Mouse (Mus musculus): ENCODE results near the gene Kit. TPM values are rescaled to one million over a fixed set of nuclear protein-coding genes. Genes with fewer than 3 reads are reported as not detected.

The Kit gene
- polyA plus RNA-seq, 1 experiment from 2014 or later = 51.3 TPM

DNA sequence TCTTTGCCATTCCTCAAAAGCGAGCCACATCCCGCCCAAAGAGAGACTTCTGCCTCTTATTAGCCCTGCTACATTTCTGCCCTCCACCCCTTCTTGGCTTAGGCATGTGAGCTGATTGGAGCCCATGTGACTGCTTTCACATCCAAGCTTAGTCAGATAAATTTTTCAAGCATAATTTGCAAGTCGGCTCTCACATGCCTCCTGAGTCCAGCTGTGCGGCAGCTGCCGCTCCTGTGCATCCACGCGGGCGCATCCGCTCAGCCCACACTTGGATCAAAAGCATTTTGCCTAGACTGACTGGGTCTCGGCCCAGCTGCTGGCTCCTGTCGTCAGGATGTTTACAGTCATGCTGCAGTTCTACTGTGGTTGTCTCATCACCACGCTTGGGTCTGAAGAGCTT is 126.9 kb downstream of the Kit start:
- Histone ChIP-seq H3K4me1 (ENCODE audit: control insufficient read depth, insufficient read depth, low read length) (no peaks in the 10 kb centered on the region), H3K36me3 (ENCODE audit: control insufficient read depth, insufficient read depth, low read length) (no peaks in the 10 kb centered on the region), H3K27me3 (ENCODE audit: control insufficient read depth, insufficient read depth, low read length) (no peaks in the 10 kb centered on the region), H3K4me3 (ENCODE audit: low read depth, low read length) (no peak overlapping the region), H3K9me3 (ENCODE audit: control insufficient read depth, low read length) (no peaks in the 10 kb centered on the region), H3K27ac (ENCODE audit: low read depth, low read length) (no peak overlapping the region), H3K4me2 (ENCODE audit: low read depth, low read length) (no peak overlapping the region), H3K9ac (replicated peaks; ENCODE audit: low read depth, low read length) (no peak overlapping the region)
- 77% methylated on average over 12 of the region's 12 CpGs for WGBS
- no peak for ATAC-seq (ENCODE audit: low read depth)

DNA sequence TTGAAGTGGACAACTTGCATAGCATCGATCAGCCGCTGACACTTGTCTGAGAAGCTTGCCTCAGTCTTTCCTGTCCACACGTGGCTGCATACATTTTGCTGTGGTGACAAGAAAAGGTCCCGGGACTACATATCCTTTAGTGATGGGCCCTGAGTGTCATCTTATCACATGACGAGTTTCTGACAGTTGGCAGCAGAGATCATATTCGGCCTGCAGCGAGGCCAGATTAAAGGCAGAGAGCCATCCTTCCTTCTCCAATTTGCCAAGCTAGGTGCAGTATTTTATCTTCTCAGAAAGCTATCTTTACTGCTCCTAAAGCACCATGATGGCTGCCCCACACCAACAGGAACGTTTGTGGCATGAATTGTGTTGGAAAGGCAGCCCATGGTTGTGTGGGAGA is 127.4 kb downstream of the Kit start:
- 94% methylated on average over 8 of the region's 8 CpGs for WGBS
- H3K27ac ChIP-seq (ENCODE audit: low read depth, low read length) = no peak overlapping the region
- no peak overlapping the region for H3K9ac ChIP-seq (replicated peaks; ENCODE audit: low read depth, low read length)
- H3K9me3 ChIP-seq (ENCODE audit: control insufficient read depth, low read length) = no peaks in the 10 kb centered on the region
- ATAC-seq (ENCODE audit: low read depth) = no peak
- no peaks in the 10 kb centered on the region for H3K27me3 ChIP-seq (ENCODE audit: control insufficient read depth, insufficient read depth, low read length)
- H3K4me1 ChIP-seq (ENCODE audit: control insufficient read depth, insufficient read depth, low read length) = no peaks in the 10 kb centered on the region
- H3K4me2 ChIP-seq (ENCODE audit: low read depth, low read length) = no peak overlapping the region
- H3K4me3 ChIP-seq (ENCODE audit: low read depth, low read length) = no peak overlapping the region
- no peaks in the 10 kb centered on the region for H3K36me3 ChIP-seq (ENCODE audit: control insufficient read depth, insufficient read depth, low read length)

DNA sequence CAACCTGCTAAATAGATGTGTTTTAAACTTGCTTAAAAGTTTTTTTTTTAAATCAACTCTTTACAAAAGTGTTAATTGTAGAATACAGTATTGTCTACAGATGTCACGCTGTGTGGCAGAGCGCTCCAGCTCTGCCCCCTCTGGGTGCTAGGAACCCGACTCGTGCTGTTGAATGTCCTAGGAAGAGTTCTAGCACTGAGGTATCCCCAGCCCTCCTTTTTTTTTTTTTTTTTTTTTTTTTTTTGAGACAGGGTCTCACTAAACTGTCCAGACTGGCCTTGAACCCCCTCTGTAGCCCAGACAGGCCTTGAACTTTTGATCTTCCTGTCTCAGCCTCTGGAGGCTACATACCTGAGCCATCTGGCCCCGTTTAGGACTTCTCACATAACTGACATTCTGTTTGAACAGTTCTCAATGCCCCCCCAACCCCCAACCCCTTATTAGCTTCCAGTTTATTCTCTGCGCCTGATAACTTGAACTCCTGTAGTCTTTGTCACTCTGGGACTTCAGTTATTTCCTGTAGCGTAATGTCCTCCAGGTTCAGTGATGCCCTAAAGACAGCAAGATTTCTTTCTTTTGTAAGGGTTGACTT is 130.0 kb downstream of the Kit start:
- Histone ChIP-seq H3K4me3 (ENCODE audit: low read depth, low read length) (no peak overlapping the region), H3K27ac (ENCODE audit: low read depth, low read length) (no peak overlapping the region), H3K27me3 (ENCODE audit: control insufficient read depth, insufficient read depth, low read length) (no peaks in the 10 kb centered on the region), H3K36me3 (ENCODE audit: control insufficient read depth, insufficient read depth, low read length) (no peaks in the 10 kb centered on the region), H3K9ac (replicated peaks; ENCODE audit: low read depth, low read length) (no peak overlapping the region), H3K4me1 (ENCODE audit: control insufficient read depth, insufficient read depth, low read length) (no peaks in the 10 kb centered on the region), H3K9me3 (ENCODE audit: control insufficient read depth, low read length) (no peaks in the 10 kb centered on the region), H3K4me2 (ENCODE audit: low read depth, low read length) (no peak overlapping the region)
- WGBS = 86% methylated on average over 7 of the region's 7 CpGs
- no peak for ATAC-seq (ENCODE audit: low read depth)

DNA sequence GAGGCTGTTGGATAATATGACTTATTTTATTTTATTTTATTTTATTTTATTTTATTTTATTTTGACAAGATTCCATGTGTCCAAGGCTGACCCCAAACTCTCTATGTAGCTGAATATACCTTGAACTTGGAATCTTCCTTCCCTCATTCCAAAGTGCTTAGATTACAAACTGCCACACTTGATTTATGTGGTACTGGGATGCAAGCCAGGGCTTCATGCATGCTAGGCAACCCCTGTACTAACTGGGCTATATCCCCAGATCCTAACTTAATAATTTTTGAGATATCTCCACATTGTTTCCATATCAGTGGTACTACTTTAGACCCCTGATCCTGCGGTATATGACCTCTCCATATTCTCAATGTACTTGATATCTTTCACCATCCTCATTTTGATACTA is 130.7 kb downstream of the Kit start:
- no peak overlapping the region for H3K4me3 ChIP-seq (ENCODE audit: low read depth, low read length)
- H3K9ac ChIP-seq (replicated peaks; ENCODE audit: low read depth, low read length) = no peak overlapping the region
- no peaks in the 10 kb centered on the region for H3K36me3 ChIP-seq (ENCODE audit: control insufficient read depth, insufficient read depth, low read length)
- WGBS = 95% methylated on average over 1 of the region's 1 CpGs
- no peaks in the 10 kb centered on the region for H3K27me3 ChIP-seq (ENCODE audit: control insufficient read depth, insufficient read depth, low read length)
- no peaks in the 10 kb centered on the region for H3K9me3 ChIP-seq (ENCODE audit: control insufficient read depth, low read length)
- H3K4me1 ChIP-seq (ENCODE audit: control insufficient read depth, insufficient read depth, low read length) = no peaks in the 10 kb centered on the region
- H3K27ac ChIP-seq (ENCODE audit: low read depth, low read length) = no peak overlapping the region
- H3K4me2 ChIP-seq (ENCODE audit: low read depth, low read length) = no peak overlapping the region
- ATAC-seq (ENCODE audit: low read depth) = no peak
